Mouse (Mus musculus): Measurements from ENCODE around the gene Gas1.

- TF ChIP-seq CTCF (IDR thresholded peaks at IDR 0.05; ENCODE audit: low read depth, low read length), result no peak
- no peak for TF ChIP-seq POLR2A (IDR thresholded peaks at IDR 0.05; ENCODE audit: extremely low read depth, insufficient read depth, low read length)
Observed at GRCm38 (mm10) chr13:60173591-60174524, 3.3 kb downstream of the Gas1 start.

Measured in liver, adult 2 months (tissue).